Mouse (Mus musculus): ENCODE data around the gene Xpo4. TPM values are rescaled to one million over a fixed set of nuclear protein-coding genes. Genes with fewer than 3 reads are reported as not detected.

Gene Xpo4
- total RNA-seq, 2 experiments from 2014 or later, result 20.7 to 28.1 TPM

DNA sequence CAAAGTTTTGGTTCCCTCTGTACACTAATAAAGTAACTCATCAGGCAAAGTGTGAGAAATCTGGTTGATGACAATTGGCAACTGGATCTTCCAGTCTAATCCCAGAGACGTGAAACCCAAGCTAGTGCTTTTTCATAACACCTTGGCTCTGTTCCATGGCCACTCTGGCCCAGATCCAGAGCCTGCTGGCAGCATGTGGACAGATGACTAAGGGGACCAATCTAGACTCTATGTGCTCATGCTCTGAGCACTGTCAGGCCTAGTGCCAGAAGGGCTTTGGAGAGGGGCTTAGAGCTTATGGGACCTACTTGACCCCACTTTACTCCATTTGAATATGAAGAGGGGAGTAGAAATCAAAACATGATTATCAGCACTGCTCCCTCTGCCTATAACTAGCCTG lies 57.7 kb downstream of the Xpo4 start:
- peak; percentile 98 for DNase-seq

DNA sequence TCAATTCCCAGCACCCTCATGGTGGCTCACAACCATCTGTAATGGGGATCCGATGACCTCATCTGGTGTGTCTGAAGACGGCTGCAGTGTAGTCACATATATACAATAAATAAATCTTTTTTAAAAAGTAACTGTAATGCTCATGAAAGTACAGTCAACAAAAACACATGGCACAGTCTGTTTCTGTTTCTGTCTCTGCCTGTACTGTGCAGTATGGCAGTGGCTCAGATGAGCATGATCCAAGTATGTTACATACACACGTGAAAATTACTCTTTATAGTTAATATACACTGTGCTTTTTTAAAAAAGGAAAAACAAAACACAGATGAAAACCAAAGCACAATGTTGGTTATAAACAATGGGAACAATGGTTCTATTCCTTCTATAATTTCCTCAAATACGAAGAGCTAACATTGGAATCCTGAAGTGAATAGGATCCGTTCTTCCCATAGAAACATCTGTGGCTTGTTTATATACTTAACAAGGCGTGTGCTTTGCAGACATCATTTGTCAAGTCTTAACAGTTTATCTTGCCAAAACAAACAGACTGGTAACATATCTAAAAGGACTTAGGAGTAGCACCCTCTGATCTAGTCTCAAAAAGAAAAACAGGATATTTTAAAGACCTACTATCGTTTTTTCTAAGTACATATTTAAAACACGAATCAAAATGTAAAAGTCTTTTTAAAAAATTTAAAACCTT lies 58.4 kb downstream of the Xpo4 start:
- DNase-seq, result no peak

DNA sequence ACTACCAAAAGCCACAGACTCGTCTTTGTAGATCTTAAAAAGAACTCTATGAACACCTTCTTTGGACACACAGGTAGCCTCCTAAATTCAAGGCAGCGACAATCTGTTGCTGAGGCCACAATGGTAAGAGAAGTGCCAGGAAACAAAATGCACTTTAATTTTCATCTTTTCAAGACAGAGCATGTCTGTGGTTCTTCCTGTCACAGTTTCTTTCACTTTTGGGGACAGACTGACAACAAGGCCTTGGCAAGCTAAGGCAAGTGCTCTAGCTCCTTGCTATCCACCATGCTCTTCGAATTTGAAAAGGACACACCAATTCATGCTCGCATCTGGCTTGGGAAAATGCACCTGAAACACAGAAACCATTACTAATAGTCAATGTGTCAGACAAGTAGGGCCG lies 72.0 kb downstream of the Xpo4 start:
- no peak for DNase-seq

DNA sequence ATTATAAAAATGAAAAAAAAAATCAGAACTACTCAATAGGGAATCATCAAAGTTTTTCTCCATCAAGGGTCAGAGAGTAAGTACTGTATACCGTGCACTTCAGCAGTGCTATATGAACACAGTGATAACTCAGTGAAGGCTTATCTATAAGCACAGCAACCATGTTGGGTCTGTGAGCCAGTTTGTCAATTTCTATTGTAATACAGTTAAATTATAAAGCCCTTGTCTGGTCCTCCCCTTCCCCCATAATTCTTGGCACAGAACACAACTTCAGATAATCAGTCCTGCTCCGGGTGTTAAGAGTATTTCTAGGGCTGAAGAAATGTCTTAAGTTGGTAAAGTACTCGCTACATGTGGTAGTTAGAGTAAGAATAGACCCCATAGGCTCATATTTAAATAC lies 73.4 kb downstream of the Xpo4 start:
- no peak for DNase-seq

DNA sequence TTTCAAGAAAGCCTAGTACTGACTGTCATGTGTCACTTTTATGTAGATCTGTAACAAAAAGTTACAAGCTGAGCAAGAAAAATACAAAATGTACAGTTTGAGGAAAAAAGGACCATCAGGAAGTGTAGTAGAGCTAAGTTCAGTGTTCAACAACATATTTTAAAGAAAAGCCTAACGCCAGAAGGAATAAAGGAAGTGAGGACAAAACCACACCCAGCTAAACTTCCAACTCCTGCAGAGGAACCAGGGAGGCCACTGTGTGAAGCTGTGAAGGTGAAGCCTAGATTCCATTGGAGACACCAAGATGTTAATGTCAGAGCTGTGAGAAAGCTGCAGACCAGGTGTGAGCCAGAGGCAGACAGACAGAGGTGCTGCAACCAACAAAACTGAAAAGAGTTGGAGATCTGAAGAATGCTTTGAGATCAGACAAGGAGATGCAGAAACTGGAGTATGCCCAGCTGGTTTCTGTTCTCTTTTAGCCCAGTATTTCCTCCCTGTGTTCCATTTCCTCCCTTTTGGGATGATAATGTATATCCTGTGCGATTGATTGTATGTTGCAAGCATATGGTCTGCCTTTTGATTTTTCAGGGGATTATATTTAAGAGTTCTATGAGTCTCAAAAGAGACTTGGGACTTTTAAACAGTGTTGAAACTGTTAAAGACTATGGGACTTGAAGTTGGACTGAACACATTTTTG lies 88.7 kb downstream of the Xpo4 start:
- no peak for DNase-seq

DNA sequence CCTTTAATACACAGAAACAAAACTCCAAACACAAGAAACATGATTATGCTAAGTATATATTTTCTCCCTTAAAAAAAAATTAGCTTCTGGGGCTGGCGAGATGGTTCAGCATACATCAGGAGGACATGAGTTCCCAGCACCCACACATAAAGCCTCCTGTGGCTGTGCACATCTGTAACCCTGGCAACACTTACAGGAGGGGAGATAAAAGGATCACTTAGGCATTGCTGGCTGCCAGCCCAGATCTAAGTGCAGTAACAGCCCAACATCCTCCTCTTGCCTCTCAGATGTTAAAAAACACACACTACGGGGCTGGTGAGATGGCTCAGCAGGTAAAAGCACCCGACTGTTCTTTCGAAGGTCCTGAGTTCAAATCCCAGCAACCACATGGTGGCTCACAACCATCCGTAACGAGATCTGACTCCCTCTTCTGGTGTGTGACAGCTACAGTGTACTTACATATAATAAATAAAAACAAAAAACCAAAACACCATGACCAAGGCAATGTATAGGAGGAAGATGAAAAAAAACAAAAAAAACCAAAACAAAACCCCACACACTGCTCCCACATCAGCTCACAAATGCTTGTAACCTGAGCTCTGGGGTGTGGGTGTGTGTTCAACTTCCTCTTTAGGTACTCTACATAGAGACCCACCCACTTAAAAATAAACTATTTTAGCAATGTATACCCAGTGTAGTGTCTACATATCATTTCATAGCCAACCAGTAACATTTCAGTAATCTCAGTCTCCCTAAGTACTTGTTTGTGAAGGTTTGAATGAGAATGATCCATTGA lies 90.2 kb downstream of the Xpo4 start:
- no peak for DNase-seq

DNA sequence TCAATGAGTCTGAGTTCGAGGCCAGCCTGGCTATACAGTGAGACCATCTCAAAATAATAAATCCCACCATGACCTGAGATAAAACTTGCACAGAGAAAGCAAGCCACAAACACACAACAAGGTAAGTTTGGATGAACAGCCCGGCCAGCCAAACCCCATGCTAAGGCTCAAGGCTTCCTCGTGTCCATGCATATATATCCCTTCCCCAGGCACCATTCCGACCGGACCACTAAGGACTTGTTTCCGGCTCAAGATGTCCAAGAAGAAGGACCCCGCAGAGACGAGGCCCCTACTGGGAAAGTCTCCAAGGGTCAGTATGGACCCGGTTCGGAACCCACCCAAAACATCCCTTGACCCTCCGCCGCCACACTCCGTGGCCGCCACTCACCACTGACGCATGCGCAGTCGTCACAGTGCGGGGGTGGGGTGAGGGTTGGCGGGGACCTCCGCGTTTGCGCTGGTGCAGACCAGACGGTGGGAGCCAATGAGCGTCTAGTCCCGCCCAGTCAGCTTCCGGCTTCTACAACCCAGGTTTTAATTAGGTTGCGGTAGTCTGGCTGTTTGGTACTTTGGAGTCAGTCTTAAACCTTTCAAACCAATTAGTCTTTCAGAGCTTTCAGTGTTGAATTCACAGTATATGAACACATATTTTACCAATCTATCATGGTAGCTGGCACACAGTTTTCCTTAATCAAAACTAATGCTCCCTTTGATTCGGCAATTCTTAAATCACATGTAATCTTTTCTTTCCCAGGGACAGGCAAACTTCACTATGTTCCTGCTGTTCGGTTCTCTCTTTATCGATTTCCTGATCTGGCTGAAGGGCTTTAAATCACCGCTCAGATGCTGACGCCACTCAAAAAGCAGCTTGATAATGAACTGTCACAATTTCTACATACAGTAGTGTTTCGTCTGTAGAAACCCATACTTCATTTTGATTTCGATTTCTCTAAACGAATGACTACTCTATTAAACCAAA lies 93.8 kb downstream of the Xpo4 start, which contains the start of gene Eef1akmt1:
Gene Eef1akmt1, minus strand, starts transcription at position 458 of the 979 bp plus-strand sequence.
- peak; percentile 99 for DNase-seq

DNA sequence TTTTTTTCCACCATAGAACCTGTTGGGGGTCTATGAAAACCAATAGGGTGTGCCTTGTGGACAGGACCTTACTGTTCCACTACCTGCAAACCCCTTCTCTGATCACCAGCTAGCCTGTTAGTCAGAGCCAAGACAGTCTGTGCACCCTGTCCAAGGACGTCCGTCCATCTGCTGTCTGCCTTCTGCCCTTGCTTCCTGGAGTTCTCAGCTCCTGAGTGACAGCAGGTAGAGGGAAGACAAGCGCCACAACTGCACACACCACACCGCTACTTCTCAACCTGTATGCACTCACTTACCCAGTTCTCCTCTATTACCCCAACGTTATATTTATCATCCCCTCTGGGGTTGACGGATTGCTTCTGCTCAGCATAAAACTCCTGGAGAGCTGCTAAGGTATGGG lies 99.6 kb downstream of the Xpo4 start:
- DNase-seq, result no peak

DNA sequence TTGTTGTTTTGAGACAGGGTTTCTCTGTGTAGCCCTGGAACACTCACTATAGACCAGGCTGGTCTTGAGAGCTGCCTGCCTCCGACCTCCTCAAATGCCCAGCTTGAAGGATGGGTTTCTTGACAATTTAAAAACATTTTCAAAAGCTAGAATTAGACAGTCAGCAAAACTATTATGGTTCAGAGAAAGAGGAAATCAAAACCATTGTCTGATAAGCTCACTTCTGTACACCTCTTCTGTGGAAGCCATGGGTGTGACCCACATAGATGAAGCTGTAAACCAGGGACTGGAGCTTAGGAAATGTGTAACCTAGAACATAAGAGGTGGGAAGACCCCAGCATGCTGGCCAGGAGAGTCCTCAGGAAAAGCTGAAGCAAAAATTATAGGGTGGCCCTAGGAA lies 108.3 kb downstream of the Xpo4 start:
- no peak for DNase-seq

DNA sequence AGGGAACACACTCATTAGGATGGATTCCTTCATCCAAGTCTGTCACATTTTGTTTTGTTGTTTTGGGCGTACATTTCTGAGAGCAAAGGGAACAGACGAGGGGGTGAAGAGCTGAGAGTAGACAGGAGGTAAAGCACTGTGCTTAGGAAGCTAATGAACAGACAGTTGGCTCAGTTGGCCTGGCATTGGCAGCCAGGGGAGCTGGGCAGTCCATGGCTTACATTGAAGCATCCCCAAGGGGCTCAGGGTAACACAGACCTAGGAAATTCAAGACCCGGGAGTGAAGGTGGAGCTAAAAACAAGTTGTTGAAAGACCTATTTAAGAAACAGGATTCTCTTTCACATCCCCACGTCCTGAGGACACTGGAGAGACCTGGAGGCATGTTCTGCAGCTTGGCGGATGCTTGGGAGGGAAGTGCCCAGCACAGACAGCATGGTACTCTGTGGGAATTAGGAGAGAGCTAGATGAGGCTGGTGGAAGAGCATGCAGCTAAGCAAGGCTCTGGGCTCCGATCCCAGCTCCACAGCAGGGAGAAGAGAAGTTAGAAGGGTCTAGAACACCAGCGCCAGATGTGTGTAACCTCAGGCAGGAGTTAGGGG lies 109.7 kb downstream of the Xpo4 start:
- DNase-seq, result no peak

DNA sequence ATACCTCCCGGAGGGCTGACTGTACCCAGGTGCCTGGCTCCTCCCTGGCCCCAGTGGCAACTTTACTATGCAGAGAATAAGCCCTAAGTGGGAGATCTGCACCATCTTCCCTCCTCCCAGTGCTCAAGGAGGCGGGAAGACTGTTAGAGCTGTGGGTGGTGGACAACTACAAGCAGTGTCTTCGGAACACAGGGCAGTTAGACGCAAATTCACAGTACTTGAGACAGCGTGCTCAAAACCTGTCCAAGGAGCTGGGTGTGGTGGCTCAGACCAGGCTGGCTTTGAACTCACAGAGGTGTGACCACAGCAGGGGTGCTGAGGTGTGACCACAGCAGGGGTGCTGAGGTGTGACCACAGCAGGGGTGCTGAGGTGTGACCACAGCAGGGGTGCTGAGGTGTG lies 110.8 kb downstream of the Xpo4 start:
- no peak for DNase-seq

DNA sequence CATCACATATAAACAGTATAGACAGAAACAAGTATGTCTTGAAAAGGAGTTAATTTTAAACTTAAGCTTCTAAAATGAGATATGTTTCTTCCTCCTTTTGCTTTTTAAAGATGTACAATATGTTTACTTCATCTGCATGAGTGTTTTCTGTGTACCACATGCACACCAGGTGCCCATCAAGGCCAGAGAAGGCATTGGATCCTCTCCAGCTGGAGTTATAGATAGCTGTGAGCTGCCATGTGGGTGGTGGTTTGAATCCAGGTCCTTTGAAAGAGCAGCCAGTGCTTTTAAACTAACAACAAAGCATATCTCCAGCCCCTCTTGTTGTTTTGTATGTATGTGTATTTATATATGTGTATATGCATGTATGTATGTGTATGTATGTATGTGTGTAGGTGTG lies 112.3 kb downstream of the Xpo4 start:
- no peak for DNase-seq

DNA sequence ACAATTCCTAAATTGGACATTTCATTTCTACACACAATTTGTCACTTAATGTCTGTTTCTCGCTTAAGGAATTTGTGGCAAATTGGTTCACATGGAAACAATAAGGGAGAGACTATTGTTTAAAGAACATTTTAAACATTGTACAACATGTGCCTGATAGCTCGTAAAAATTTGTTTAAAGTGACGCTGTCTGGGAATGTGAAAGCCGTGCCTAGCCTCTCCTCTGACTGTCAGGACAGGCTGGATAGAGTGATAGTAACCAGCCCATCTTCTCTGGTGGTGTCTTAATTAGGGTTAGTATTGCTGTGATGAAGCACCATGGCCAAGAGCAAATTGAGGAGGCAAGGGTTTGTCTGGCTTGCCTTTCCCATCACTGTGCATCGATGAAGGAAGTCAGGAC lies 118.2 kb downstream of the Xpo4 start:
- no peak for DNase-seq

DNA sequence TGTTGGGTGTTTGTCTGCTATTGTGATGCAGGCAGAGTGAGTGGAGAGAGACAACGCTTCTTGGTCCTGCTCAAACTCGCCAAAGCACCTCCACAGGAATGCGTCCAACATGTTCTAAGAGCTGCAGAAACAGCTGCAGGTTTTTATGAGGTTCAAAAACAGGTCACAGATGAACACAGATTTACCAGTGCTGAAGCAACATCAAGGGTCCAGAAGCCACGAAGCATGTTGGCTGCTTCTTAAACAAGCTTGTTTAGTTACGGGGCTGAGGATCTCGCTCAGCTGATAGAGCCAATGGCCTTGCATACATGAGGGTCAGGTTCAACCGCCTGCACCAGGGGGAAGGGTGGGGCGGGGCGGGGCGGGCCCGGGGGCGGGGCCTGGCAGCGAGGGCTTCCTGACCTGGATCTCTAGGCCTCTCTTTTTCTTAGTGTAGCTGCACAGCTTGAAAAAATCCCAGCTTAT lies 118.6 kb downstream of the Xpo4 start:
- DNase-seq, result no peak

DNA sequence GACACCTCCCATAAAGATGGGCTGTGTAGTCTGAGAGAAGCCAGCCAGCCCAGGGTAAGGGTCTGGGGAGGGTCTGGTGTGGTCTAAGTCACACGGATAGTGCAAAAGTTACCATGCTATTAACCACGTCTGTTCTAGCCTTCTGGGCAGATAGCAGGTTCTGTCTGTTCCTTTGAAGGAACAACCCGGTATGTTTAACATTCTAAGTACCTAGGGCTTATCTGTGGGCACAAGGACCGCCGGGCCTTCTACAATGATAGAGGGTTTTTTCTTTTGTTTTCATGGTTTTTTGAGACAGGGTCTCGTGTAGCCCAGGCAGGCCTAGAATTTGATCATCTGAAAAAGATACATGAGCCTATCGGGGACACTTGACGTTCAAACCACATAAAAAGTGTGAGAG lies 119.1 kb downstream of the Xpo4 start:
- DNase-seq, result no peak

DNA sequence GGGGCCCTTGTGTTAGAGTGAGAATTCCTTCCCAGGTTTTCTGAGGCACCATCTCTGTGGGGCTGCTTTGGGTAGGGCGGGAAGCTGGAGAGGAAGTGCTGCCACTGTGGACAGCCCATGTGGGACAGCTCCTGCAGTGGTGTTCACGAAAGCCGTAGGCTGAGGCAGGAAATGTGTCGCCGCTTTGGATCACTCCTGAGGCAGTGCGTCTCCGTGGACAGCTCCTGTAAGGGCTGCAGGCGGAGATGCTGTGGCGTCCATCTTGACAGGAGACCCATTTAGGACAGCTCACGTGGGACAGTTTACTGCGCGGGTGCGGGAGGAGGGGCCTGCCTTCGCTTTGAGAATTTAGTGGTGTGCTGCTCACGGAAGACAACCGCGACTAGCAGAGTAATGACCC lies 119.7 kb downstream of the Xpo4 start:
- no peak for DNase-seq

DNA sequence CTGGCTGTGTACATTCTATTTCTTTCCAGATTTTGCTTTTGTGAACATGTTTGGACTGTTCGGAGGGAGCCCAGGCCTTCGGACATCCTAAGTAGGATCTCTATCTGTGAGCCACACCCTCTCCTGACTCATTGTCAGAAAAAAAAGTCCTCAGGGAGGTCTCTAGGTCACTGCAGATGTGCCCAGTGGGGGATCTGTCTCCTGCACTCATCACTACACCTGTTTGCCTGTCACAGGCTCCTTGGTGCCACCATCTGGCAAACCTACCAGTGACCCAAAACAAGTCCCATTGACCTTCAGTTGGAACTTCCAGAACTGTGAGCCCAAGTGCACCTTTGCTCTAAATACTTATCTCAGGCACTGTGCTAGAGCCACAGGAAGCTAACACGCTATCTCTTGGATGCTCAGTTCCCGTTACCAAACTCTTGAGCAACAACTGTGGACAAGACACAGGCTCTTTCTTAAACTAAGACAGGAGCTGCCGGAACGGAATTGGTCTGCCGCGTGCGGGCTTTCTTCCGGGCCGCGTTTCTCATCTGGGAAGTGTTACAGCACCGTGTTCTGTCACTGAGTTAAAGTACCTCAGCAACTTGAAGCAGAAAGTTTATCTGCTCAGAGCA lies 121.7 kb downstream of the Xpo4 start:
- DNase-seq, result no peak

DNA sequence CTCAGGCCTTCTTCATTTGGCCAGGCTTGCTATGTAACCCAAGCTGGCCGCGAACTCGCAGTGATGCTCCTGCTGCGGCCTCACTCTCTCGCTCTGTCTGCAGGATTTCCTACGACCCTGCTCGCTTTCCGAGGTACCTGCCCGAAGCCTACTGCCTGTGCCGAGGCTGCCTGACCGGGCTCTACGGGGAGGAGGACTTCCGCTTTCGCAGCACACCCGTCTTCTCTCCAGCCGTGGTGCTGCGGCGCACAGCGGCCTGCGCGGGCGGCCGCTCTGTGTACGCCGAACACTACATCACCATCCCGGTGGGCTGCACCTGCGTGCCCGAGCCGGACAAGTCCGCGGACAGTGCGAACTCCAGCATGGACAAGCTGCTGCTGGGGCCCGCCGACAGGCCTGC lies 123.0 kb downstream of the Xpo4 start:
- no peak for DNase-seq

DNA sequence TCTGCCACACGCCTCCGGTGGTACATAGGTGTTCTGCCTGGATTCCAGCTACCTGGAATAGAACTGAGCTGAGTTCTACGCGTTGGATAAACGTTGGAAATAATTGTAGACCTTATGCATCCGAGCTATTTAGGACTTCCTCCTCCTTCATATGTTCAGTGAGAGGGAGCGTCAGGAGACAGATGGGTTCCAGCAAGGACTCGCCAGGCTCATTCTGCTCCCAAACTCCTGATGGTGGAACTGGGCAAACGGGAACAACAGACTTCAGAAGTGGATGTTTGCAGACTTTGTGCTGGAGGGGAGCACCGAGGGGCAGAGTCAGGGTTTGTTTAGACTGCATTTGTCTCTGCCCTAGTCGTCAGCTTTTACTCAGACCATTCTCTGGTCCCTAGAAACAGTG lies 124.5 kb downstream of the Xpo4 start:
- no peak for DNase-seq

DNA sequence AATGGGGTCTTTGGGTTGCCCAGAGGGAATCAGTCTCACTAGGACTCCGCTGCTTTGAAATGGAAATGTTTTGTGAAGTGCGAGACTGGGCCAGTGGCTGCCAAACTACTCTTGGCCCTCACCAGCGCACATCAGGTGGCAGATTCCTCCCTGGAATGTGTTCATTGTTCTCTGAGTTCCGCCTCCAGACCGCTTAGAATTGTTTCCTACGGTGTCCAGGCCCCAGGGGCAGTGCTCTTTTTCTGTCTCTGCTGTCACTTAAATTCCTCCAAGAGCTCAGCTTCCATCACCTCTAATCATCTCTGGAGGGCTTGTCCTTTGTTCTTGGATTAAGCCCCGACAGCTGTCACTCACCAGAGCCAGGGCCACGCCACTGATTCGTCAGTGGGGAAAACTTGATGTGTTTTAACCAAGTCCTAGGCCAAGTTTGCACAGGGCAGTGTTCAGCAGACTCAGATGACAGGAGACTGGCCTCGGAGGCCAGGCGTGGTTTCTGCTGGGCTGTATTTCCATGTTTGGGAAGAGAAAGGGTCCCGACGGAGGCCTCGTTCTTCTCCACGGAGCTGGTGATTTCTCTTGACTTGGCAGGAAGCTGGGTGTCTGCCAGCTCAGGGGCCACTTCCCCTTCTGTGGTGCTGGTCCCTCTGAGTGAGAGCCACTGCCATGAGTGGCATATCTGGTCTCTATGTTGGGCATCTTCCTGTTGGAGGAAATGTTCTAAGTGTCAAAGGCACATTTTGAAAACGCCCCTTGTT lies 127.8 kb downstream of the Xpo4 start:
- DNase-seq, result no peak

All from adrenal gland, postnatal 10 days (tissue).